In genomic region chr6:50718631-50719030, GRCm38 (mm10) we compare ENCODE assay signal across 24 mouse cellular contexts.
DNase-seq lines count a peak whose midpoint lies in the region; ATAC-seq lines count a peak whose summit lies in the region.
"Had no signal": no experiment of that assay in that cellular context is flagged by ENCODE, and none has a peak within 500 bp of the region (broad histone marks: within the 10 kb centered on the region; RNA-seq: fewer than 3 reads in every experiment).

No protein-coding gene starts in this region.

- H3K27me3 ChIP-seq in embryonic facial prominence, embryonic 12.5 days, result no peaks in the 10 kb centered on the region
- H3K27me3 ChIP-seq in embryonic facial prominence, embryonic 10.5 days (replicated peaks; ENCODE audit: low read depth, poor library complexity, severe bottlenecking), result no peaks in the 10 kb centered on the region
- H3K27me3 ChIP-seq in embryonic facial prominence, embryonic 13.5 days, result 0 out of 2 replicates have a peak, but pooled peaks cover 4% of the 10 kb centered on the region
- no peaks in the 10 kb centered on the region for H3K27me3 ChIP-seq in intestine, embryonic 16.5 days (replicated peaks; ENCODE audit: control insufficient read depth, insufficient read depth, low read length)
- H3K27me3 ChIP-seq: CH12.LX; hindbrain, embryonic 12.5 days; hindbrain, embryonic 15.5 days had no signal

- no peak overlapping the region for H3K4me3 ChIP-seq in embryonic facial prominence, embryonic 12.5 days
- no peak overlapping the region for H3K4me3 ChIP-seq in embryonic facial prominence, embryonic 10.5 days
- H3K4me3 ChIP-seq in embryonic facial prominence, embryonic 13.5 days, result no peak overlapping the region
- no peak overlapping the region for H3K4me3 ChIP-seq in intestine, embryonic 16.5 days (ENCODE audit: low read length)
- H3K4me3 ChIP-seq: gastrocnemius, adult 2 months; hindbrain, embryonic 12.5 days; hindbrain, embryonic 15.5 days had no signal

- no peak for ATAC-seq in embryonic facial prominence, embryonic 12.5 days (ENCODE audit: insufficient number of reproducible peaks, insufficient read depth, low FRiP score, low TSS enrichment)
- ATAC-seq in embryonic facial prominence, embryonic 13.5 days (ENCODE audit: insufficient number of reproducible peaks, insufficient read depth, low FRiP score, low TSS enrichment, low read depth), result no peak
- no peak for ATAC-seq in CD4-positive, CD25-positive, alpha-beta regulatory T cell, adult 4 months
- ATAC-seq in intestine, embryonic 16.5 days, result no peak
- ATAC-seq: activated CD4-positive, CD25-positive, alpha-beta regulatory T cell, adult 4 months; forebrain, embryonic 14.5 days; forebrain, postnatal 0 days; Patski had no signal

- peaks cover 8% of the 10 kb centered on the region; the same call in 1 of the 2 replicates for H3K4me1 ChIP-seq in embryonic facial prominence, embryonic 12.5 days
- H3K4me1 ChIP-seq in embryonic facial prominence, embryonic 10.5 days, result 0 out of 2 replicates have a peak, but pooled peaks cover 10% of the 10 kb centered on the region
- H3K4me1 ChIP-seq in embryonic facial prominence, embryonic 13.5 days, result peaks cover 41% of the 10 kb centered on the region
- H3K4me1 ChIP-seq in intestine, embryonic 16.5 days (ENCODE audit: control insufficient read depth, insufficient read depth, low read length), result no peaks in the 10 kb centered on the region
- H3K4me1 ChIP-seq: hindbrain, embryonic 12.5 days had no signal

- no peak overlapping the region for H3K9ac ChIP-seq in embryonic facial prominence, embryonic 12.5 days
- no peak overlapping the region for H3K9ac ChIP-seq in embryonic facial prominence, embryonic 13.5 days
- no peak overlapping the region for H3K9ac ChIP-seq in intestine, embryonic 16.5 days (ENCODE audit: low read depth, low read length)
- H3K9ac ChIP-seq: forebrain, postnatal 0 days; hindbrain, embryonic 12.5 days; hindbrain, embryonic 15.5 days had no signal

- no peak overlapping the region for H3K4me2 ChIP-seq in embryonic facial prominence, embryonic 12.5 days (replicated peaks)
- H3K4me2 ChIP-seq in embryonic facial prominence, embryonic 13.5 days, result no peak overlapping the region
- H3K4me2 ChIP-seq in intestine, embryonic 16.5 days (ENCODE audit: low read depth, low read length), result no peak overlapping the region
- H3K4me2 ChIP-seq: heart, embryonic 11.5 days; hindbrain, embryonic 12.5 days; hindbrain, embryonic 15.5 days had no signal

- no peaks in the 10 kb centered on the region for H3K36me3 ChIP-seq in embryonic facial prominence, embryonic 12.5 days
- no peaks in the 10 kb centered on the region for H3K36me3 ChIP-seq in embryonic facial prominence, embryonic 10.5 days (replicated peaks)
- no peaks in the 10 kb centered on the region for H3K36me3 ChIP-seq in embryonic facial prominence, embryonic 13.5 days
- H3K36me3 ChIP-seq in intestine, embryonic 16.5 days (ENCODE audit: control insufficient read depth, insufficient read depth, low read length), result no peaks in the 10 kb centered on the region
- H3K36me3 ChIP-seq: hindbrain, embryonic 12.5 days; hindbrain, embryonic 15.5 days had no signal

- DNase-seq in embryonic facial prominence, embryonic 10.5 days (ENCODE audit: low spot score), result no peak
- peak; percentile 43 for DNase-seq in NIH3T3 (ENCODE audit: low read depth)
- no peak for DNase-seq in kidney, adult 18-20 months
- DNase-seq: adrenal gland, adult 8-10 months; adrenal gland, postnatal 25 days; cerebellum, adult 11-12 months; cerebellum, adult 9-10 months; cerebellum, postnatal 14 days; forebrain, postnatal 0 days; gastrocnemius, adult 2 months; gastrocnemius, postnatal 14 days; heart, adult 11 months; kidney, adult 11 months had no signal

- H3K9me3 ChIP-seq in embryonic facial prominence, embryonic 12.5 days, result no peaks in the 10 kb centered on the region
- no peaks in the 10 kb centered on the region for H3K9me3 ChIP-seq in embryonic facial prominence, embryonic 10.5 days
- no peaks in the 10 kb centered on the region for H3K9me3 ChIP-seq in embryonic facial prominence, embryonic 13.5 days
- no peaks in the 10 kb centered on the region for H3K9me3 ChIP-seq in intestine, embryonic 16.5 days (ENCODE audit: control insufficient read depth, low read length)
- H3K9me3 ChIP-seq: hindbrain, embryonic 12.5 days; hindbrain, embryonic 15.5 days had no signal

- WGBS in embryonic facial prominence, embryonic 12.5 days, result 21% methylated on average over 4 of the region's 4 CpGs
- WGBS in embryonic facial prominence, embryonic 10.5 days, result 43% methylated on average over 4 of the region's 4 CpGs
- 16% methylated on average over 4 of the region's 4 CpGs for WGBS in embryonic facial prominence, embryonic 13.5 days
- WGBS in intestine, embryonic 16.5 days, result 24% methylated on average over 4 of the region's 4 CpGs

- H3K27ac ChIP-seq in embryonic facial prominence, embryonic 12.5 days, result peak overlapping the region; percentile 30; the same call in 1 of the 2 replicates
- H3K27ac ChIP-seq in embryonic facial prominence, embryonic 10.5 days (replicated peaks), result no peak overlapping the region
- 0 out of 2 replicates have a peak overlapping the region, but pooled peaks have one; percentile 28 for H3K27ac ChIP-seq in embryonic facial prominence, embryonic 13.5 days
- no peak overlapping the region for H3K27ac ChIP-seq in intestine, embryonic 16.5 days (ENCODE audit: low read length)
- H3K27ac ChIP-seq: gastrocnemius, adult 2 months; hindbrain, embryonic 12.5 days; hindbrain, embryonic 15.5 days had no signal

Comparison
In these comparisons a context has a peak if more than half of its experiments do, and no peak if none do; other contexts are left out.
1. H3K27ac ChIP-seq: peak in embryonic facial prominence, embryonic 12.5 days (single experiment) and embryonic facial prominence, embryonic 13.5 days (single experiment); none in embryonic facial prominence, embryonic 10.5 days (single experiment) and intestine, embryonic 16.5 days (single experiment).